Comparison of ENCODE assay signal across 9 mouse cellular contexts in genomic region chr2:35624380-35625006, GRCm38 (mm10).
A peak's percentile ranks its signal among the peaks of the same experiment; 100 is the strongest.
DNase-seq lines count a peak whose midpoint lies in the region; ATAC-seq and TF ChIP-seq lines count a peak whose summit lies in the region.
"Had no signal": no experiment of that assay in that cellular context is flagged by ENCODE, and none has a peak within 500 bp of the region (broad histone marks: within the 10 kb centered on the region; RNA-seq: fewer than 3 reads in every experiment).

No protein-coding gene starts in this region.

- 0 out of 2 replicates have a peak overlapping the region, but pooled peaks have one; percentile 69 for H3K4me3 ChIP-seq in hindbrain, embryonic 12.5 days
- H3K4me3 ChIP-seq in hindbrain, embryonic 14.5 days (replicated peaks; ENCODE audit: low read length): no peak overlapping the region
- no peak overlapping the region for H3K4me3 ChIP-seq in intestine, postnatal 0 days (ENCODE audit: low read depth, low read length)

- DNase-seq in hindbrain, embryonic 14.5 days (ENCODE audit: low spot score): no peak
- peak; percentile 81 for DNase-seq in MEL-GATA-1-ER (ENCODE audit: extremely low read depth, low read depth)
- peak; percentile 75 to 77 for DNase-seq in cerebellum, postnatal 10 days
- DNase-seq in right cerebral cortex, adult 2 months (ENCODE audit: low spot score in 2 of 2): no peak
- DNase-seq in frontal cortex, adult 2 months (ENCODE audit: extremely low spot score in 1 of 2, low spot score in 1 of 2): no peak
- DNase-seq in thymus, postnatal 36 days: no peak

- ATAC-seq in hindbrain, embryonic 12.5 days (ENCODE audit: low FRiP score): no peak
- ATAC-seq in hindbrain, embryonic 14.5 days (ENCODE audit: low FRiP score): no peak
- no peak for ATAC-seq in intestine, postnatal 0 days
- ATAC-seq: forebrain, embryonic 14.5 days had no signal

- no peaks in the 10 kb centered on the region for H3K9me3 ChIP-seq in hindbrain, embryonic 12.5 days (replicated peaks)
- no peaks in the 10 kb centered on the region for H3K9me3 ChIP-seq in hindbrain, embryonic 14.5 days (ENCODE audit: control insufficient read depth, low read length)
- no peaks in the 10 kb centered on the region for H3K9me3 ChIP-seq in intestine, postnatal 0 days (ENCODE audit: control insufficient read depth)

- peak overlapping the region; percentile 78; the same call in 1 of the 2 replicates for H3K4me2 ChIP-seq in hindbrain, embryonic 12.5 days (replicated peaks)
- no peak overlapping the region for H3K4me2 ChIP-seq in hindbrain, embryonic 14.5 days (replicated peaks)
- peak overlapping the region; percentile 93 for H3K4me2 ChIP-seq in intestine, postnatal 0 days (replicated peaks; ENCODE audit: low read depth)

- no peaks in the 10 kb centered on the region; the same call in 1 of the 2 replicates for H3K27me3 ChIP-seq in hindbrain, embryonic 12.5 days
- H3K27me3 ChIP-seq in hindbrain, embryonic 14.5 days (ENCODE audit: control insufficient read depth, insufficient read depth, low read length): no peaks in the 10 kb centered on the region
- H3K27me3 ChIP-seq in intestine, postnatal 0 days (replicated peaks; ENCODE audit: control insufficient read depth, insufficient read depth, low read length): no peaks in the 10 kb centered on the region

- H3K9ac ChIP-seq in hindbrain, embryonic 12.5 days: no peak overlapping the region
- no peak overlapping the region for H3K9ac ChIP-seq in hindbrain, embryonic 14.5 days
- 0 out of 2 replicates have a peak overlapping the region, but pooled peaks have one; percentile 22 for H3K9ac ChIP-seq in intestine, postnatal 0 days (ENCODE audit: low read depth, low read length)

- H3K36me3 ChIP-seq in hindbrain, embryonic 12.5 days: no peaks in the 10 kb centered on the region
- no peaks in the 10 kb centered on the region for H3K36me3 ChIP-seq in hindbrain, embryonic 14.5 days (replicated peaks; ENCODE audit: control insufficient read depth, insufficient read depth)
- no peaks in the 10 kb centered on the region; the same call in 1 of the 2 replicates for H3K36me3 ChIP-seq in intestine, postnatal 0 days (ENCODE audit: control insufficient read depth, insufficient read depth)

- whole genome bisulfite sequencing in hindbrain, embryonic 12.5 days: 59% methylated on average over 5 of the region's 5 CpGs
- WGBS in hindbrain, embryonic 14.5 days: 76% methylated on average over 5 of the region's 5 CpGs
- WGBS in intestine, postnatal 0 days: 68% methylated on average over 5 of the region's 5 CpGs

- peak; percentile 55 for TF ChIP-seq CTCF in intestine, postnatal 0 days (IDR thresholded peaks at IDR 0.05; ENCODE audit: low read depth)

- peaks cover 85% of the 10 kb centered on the region for H3K4me1 ChIP-seq in hindbrain, embryonic 12.5 days
- H3K4me1 ChIP-seq in hindbrain, embryonic 14.5 days (replicated peaks; ENCODE audit: control insufficient read depth, insufficient read depth, low read length): peaks cover 34% of the 10 kb centered on the region
- peaks cover 17% of the 10 kb centered on the region for H3K4me1 ChIP-seq in intestine, postnatal 0 days (replicated peaks; ENCODE audit: control insufficient read depth, insufficient read depth, low read length)

- no peak overlapping the region for H3K27ac ChIP-seq in hindbrain, embryonic 12.5 days
- no peak overlapping the region for H3K27ac ChIP-seq in hindbrain, embryonic 14.5 days
- no peak overlapping the region for H3K27ac ChIP-seq in intestine, postnatal 0 days (ENCODE audit: low read depth, low read length)

Comparison
In these comparisons a context has a peak if more than half of its experiments do, and no peak if none do; other contexts are left out.
1. DNase-seq: peak in MEL-GATA-1-ER (single experiment) and cerebellum, postnatal 10 days (2 of 2); none in hindbrain, embryonic 14.5 days (single experiment), right cerebral cortex, adult 2 months (0 of 2), frontal cortex, adult 2 months (0 of 2) and thymus, postnatal 36 days (0 of 2).